Mouse (Mus musculus): Measurements from ENCODE around the gene Rgs9. TPM values are rescaled to one million over a fixed set of nuclear protein-coding genes. Genes with fewer than 3 reads are reported as not detected.

Gene Rgs9
- total RNA-seq, 1 experiment, result 1.6 TPM

- no peaks in the 10 kb centered on the region for H3K4me1 ChIP-seq (ENCODE audit: control insufficient read depth in 2 of 2, insufficient read depth in 2 of 2, low read length in 2 of 2, poor library complexity in 1 of 2)
- H3K4me3 ChIP-seq (ENCODE audit: insufficient read depth in 1 of 2, low read depth in 1 of 2, low read length in 2 of 2, poor library complexity in 1 of 2, severe bottlenecking in 1 of 2), result no peak overlapping the region
- DNase-seq (ENCODE audit: low read depth, low spot score), result no peak
- in situ Hi-C loops (cut with MboI; ENCODE audit: low sequenced_read_pairs in 2 of 2, unreplicated experiment in 2 of 2), result no loop called here
- TF ChIP-seq HCFC1 (IDR thresholded peaks at IDR 0.05; ENCODE audit: borderline replicate concordance, insufficient read depth, low read length), result no peak
- no peak for TF ChIP-seq ZNF384 (IDR thresholded peaks at IDR 0.05; ENCODE audit: low read depth, low read length)
- TF ChIP-seq MAFK (IDR thresholded peaks at IDR 0.05; ENCODE audit: insufficient read depth, low read depth, low read length), result no peak
- TF ChIP-seq ZC3H11A (IDR thresholded peaks at IDR 0.05; ENCODE audit: borderline replicate concordance, low read depth, low read length), result no peak
- TF ChIP-seq CHD2 (IDR thresholded peaks at IDR 0.05; ENCODE audit: low read depth, low read length), result no peak
- no peak overlapping the region for H3K9ac ChIP-seq (ENCODE audit: insufficient read depth, low read depth, low read length, poor library complexity, severe bottlenecking)
- no peaks in the 10 kb centered on the region for H3K36me3 ChIP-seq (ENCODE audit: control insufficient read depth, insufficient read depth, low read length, poor library complexity, severe bottlenecking)
- H3K27ac ChIP-seq (ENCODE audit: insufficient read depth, low read depth, low read length, poor library complexity, severe bottlenecking), result no peak overlapping the region
- H3K9me3 ChIP-seq (ENCODE audit: control insufficient read depth, insufficient read depth, low read depth, low read length), result no peaks in the 10 kb centered on the region
Observed at GRCm38 (mm10) chr11:109319471-109319870, 21.5 kb upstream of the Rgs9 start.

GRCm38 (mm10) chr11:109316921-109317320 is 19.0 kb upstream of the Rgs9 start:
- Histone ChIP-seq H3K4me3 (ENCODE audit: insufficient read depth in 1 of 2, low read depth in 1 of 2, low read length in 2 of 2, poor library complexity in 1 of 2, severe bottlenecking in 1 of 2) (no peak overlapping the region), H3K36me3 (ENCODE audit: control insufficient read depth, insufficient read depth, low read length, poor library complexity, severe bottlenecking) (no peaks in the 10 kb centered on the region), H3K9ac (ENCODE audit: insufficient read depth, low read depth, low read length, poor library complexity, severe bottlenecking) (no peak overlapping the region), H3K9me3 (ENCODE audit: control insufficient read depth, insufficient read depth, low read depth, low read length) (no peaks in the 10 kb centered on the region), H3K4me1 (ENCODE audit: control insufficient read depth in 2 of 2, insufficient read depth in 2 of 2, low read length in 2 of 2, poor library complexity in 1 of 2) (no peaks in the 10 kb centered on the region), H3K27ac (ENCODE audit: insufficient read depth, low read depth, low read length, poor library complexity, severe bottlenecking) (no peak overlapping the region)
- in situ Hi-C loops (cut with MboI; ENCODE audit: low sequenced_read_pairs in 2 of 2, unreplicated experiment in 2 of 2), result no loop called here
- no peak for TF ChIP-seq HCFC1 (IDR thresholded peaks at IDR 0.05; ENCODE audit: borderline replicate concordance, insufficient read depth, low read length)
- TF ChIP-seq CHD2 (IDR thresholded peaks at IDR 0.05; ENCODE audit: low read depth, low read length), result no peak
- no peak for TF ChIP-seq MAFK (IDR thresholded peaks at IDR 0.05; ENCODE audit: insufficient read depth, low read depth, low read length)
- no peak for TF ChIP-seq ZNF384 (IDR thresholded peaks at IDR 0.05; ENCODE audit: low read depth, low read length)
- no peak for TF ChIP-seq ZC3H11A (IDR thresholded peaks at IDR 0.05; ENCODE audit: borderline replicate concordance, low read depth, low read length)
- no peak for DNase-seq (ENCODE audit: low read depth, low spot score)

- H3K27ac ChIP-seq (ENCODE audit: insufficient read depth, low read depth, low read length, poor library complexity, severe bottlenecking), result no peak overlapping the region
- DNase-seq (ENCODE audit: low read depth, low spot score), result no peak
- H3K36me3 ChIP-seq (ENCODE audit: control insufficient read depth, insufficient read depth, low read length, poor library complexity, severe bottlenecking), result no peaks in the 10 kb centered on the region
- H3K9ac ChIP-seq (ENCODE audit: insufficient read depth, low read depth, low read length, poor library complexity, severe bottlenecking), result no peak overlapping the region
- in situ Hi-C loops (cut with MboI; ENCODE audit: low sequenced_read_pairs in 2 of 2, unreplicated experiment in 2 of 2), result no loop called here
- H3K9me3 ChIP-seq (ENCODE audit: control insufficient read depth, insufficient read depth, low read depth, low read length), result no peaks in the 10 kb centered on the region
- 0 out of 2 replicates have a peak, but pooled peaks have one; percentile 28 for TF ChIP-seq HCFC1 (IDR thresholded peaks at IDR 0.05; ENCODE audit: borderline replicate concordance, insufficient read depth, low read length)
- no peak for TF ChIP-seq CHD2 (IDR thresholded peaks at IDR 0.05; ENCODE audit: low read depth, low read length)
- H3K4me3 ChIP-seq (ENCODE audit: insufficient read depth in 1 of 2, low read depth in 1 of 2, low read length in 2 of 2, poor library complexity in 1 of 2, severe bottlenecking in 1 of 2), result peak overlapping the region; percentile 42 to 78
- H3K4me1 ChIP-seq (ENCODE audit: control insufficient read depth in 2 of 2, insufficient read depth in 2 of 2, low read length in 2 of 2, poor library complexity in 1 of 2), result no peaks in the 10 kb centered on the region
Observed at GRCm38 (mm10) chr11:109311885-109312605, 14.1 kb upstream of the Rgs9 start.

GRCm38 (mm10) chr11:109305680-109306079 is 7.8 kb upstream of the Rgs9 start:
- DNase-seq (ENCODE audit: low read depth, low spot score), result no peak
- Histone ChIP-seq H3K9ac (ENCODE audit: insufficient read depth, low read depth, low read length, poor library complexity, severe bottlenecking) (no peak overlapping the region), H3K9me3 (ENCODE audit: control insufficient read depth, insufficient read depth, low read depth, low read length) (no peaks in the 10 kb centered on the region), H3K4me3 (ENCODE audit: insufficient read depth in 1 of 2, low read depth in 1 of 2, low read length in 2 of 2, poor library complexity in 1 of 2, severe bottlenecking in 1 of 2) (no peak overlapping the region), H3K36me3 (ENCODE audit: control insufficient read depth, insufficient read depth, low read length, poor library complexity, severe bottlenecking) (no peaks in the 10 kb centered on the region), H3K4me1 (ENCODE audit: control insufficient read depth in 2 of 2, insufficient read depth in 2 of 2, low read length in 2 of 2, poor library complexity in 1 of 2) (no peaks in the 10 kb centered on the region), H3K27ac (ENCODE audit: insufficient read depth, low read depth, low read length, poor library complexity, severe bottlenecking) (no peak overlapping the region)
- TF ChIP-seq MAFK (IDR thresholded peaks at IDR 0.05; ENCODE audit: insufficient read depth, low read depth, low read length) (no peak), HCFC1 (IDR thresholded peaks at IDR 0.05; ENCODE audit: borderline replicate concordance, insufficient read depth, low read length) (no peak)
- in situ Hi-C loops (cut with MboI; ENCODE audit: low sequenced_read_pairs in 2 of 2, unreplicated experiment in 2 of 2), result no loop called here

GRCm38 (mm10) chr11:109302338-109302737 is 4.4 kb upstream of the Rgs9 start:
- in situ Hi-C loops (cut with MboI; ENCODE audit: low sequenced_read_pairs in 2 of 2, unreplicated experiment in 2 of 2), result no loop called here
- H3K9ac ChIP-seq (ENCODE audit: insufficient read depth, low read depth, low read length, poor library complexity, severe bottlenecking), result no peak overlapping the region
- no peak for DNase-seq (ENCODE audit: low read depth, low spot score)
- no peak overlapping the region for H3K4me3 ChIP-seq (ENCODE audit: insufficient read depth in 1 of 2, low read depth in 1 of 2, low read length in 2 of 2, poor library complexity in 1 of 2, severe bottlenecking in 1 of 2)
- no peaks in the 10 kb centered on the region for H3K9me3 ChIP-seq (ENCODE audit: control insufficient read depth, insufficient read depth, low read depth, low read length)
- no peak overlapping the region for H3K27ac ChIP-seq (ENCODE audit: insufficient read depth, low read depth, low read length, poor library complexity, severe bottlenecking)
- no peaks in the 10 kb centered on the region for H3K36me3 ChIP-seq (ENCODE audit: control insufficient read depth, insufficient read depth, low read length, poor library complexity, severe bottlenecking)
- TF ChIP-seq ZNF384 (IDR thresholded peaks at IDR 0.05; ENCODE audit: low read depth, low read length) (no peak), HCFC1 (IDR thresholded peaks at IDR 0.05; ENCODE audit: borderline replicate concordance, insufficient read depth, low read length) (no peak), CHD2 (IDR thresholded peaks at IDR 0.05; ENCODE audit: low read depth, low read length) (no peak), ZC3H11A (IDR thresholded peaks at IDR 0.05; ENCODE audit: borderline replicate concordance, low read depth, low read length) (no peak), MAFK (IDR thresholded peaks at IDR 0.05; ENCODE audit: insufficient read depth, low read depth, low read length) (no peak)
- H3K4me1 ChIP-seq (ENCODE audit: control insufficient read depth in 2 of 2, insufficient read depth in 2 of 2, low read length in 2 of 2, poor library complexity in 1 of 2), result no peaks in the 10 kb centered on the region
